In genomic region chr3:61392881-61393280, GRCm38 (mm10) we compare ENCODE assay signal across 25 mouse cellular contexts. TPM values are rescaled to one million over a fixed set of nuclear protein-coding genes. Genes with fewer than 3 reads are reported as not detected.
DNase-seq lines count a peak whose midpoint lies in the region; ATAC-seq and TF ChIP-seq lines count a peak whose summit lies in the region.
"Had no signal": no experiment of that assay in that cellular context is flagged by ENCODE, and none has a peak within 500 bp of the region (broad histone marks: within the 10 kb centered on the region; RNA-seq: fewer than 3 reads in every experiment).

No protein-coding gene starts in this region.

- H3K27me3 ChIP-seq in neural tube, embryonic 11.5 days (ENCODE audit: control insufficient read depth, insufficient read depth, low read length): no peaks in the 10 kb centered on the region
- H3K27me3 ChIP-seq in neural tube, embryonic 15.5 days (replicated peaks): no peaks in the 10 kb centered on the region
- no peaks in the 10 kb centered on the region for H3K27me3 ChIP-seq in liver, embryonic 16.5 days (ENCODE audit: control insufficient read depth, insufficient read depth, low read depth, low read length)
- H3K27me3 ChIP-seq: embryonic facial prominence, embryonic 12.5 days; hindbrain, embryonic 12.5 days; neural tube, embryonic 12.5 days; Patski had no signal

- H3K36me3 ChIP-seq in neural tube, embryonic 11.5 days (ENCODE audit: control insufficient read depth, insufficient read depth, low read length): no peaks in the 10 kb centered on the region
- H3K36me3 ChIP-seq in neural tube, embryonic 15.5 days: no peaks in the 10 kb centered on the region
- H3K36me3 ChIP-seq in liver, embryonic 16.5 days (ENCODE audit: control insufficient read depth, insufficient read depth): no peaks in the 10 kb centered on the region
- H3K36me3 ChIP-seq: embryonic facial prominence, embryonic 12.5 days; hindbrain, embryonic 12.5 days; limb, embryonic 10.5 days; neural tube, embryonic 12.5 days had no signal

- no peak overlapping the region for H3K4me2 ChIP-seq in neural tube, embryonic 11.5 days (ENCODE audit: low read depth)
- H3K4me2 ChIP-seq in neural tube, embryonic 15.5 days: no peak overlapping the region
- no peak overlapping the region for H3K4me2 ChIP-seq in liver, embryonic 16.5 days (ENCODE audit: low read depth, low read length)
- H3K4me2 ChIP-seq: embryonic facial prominence, embryonic 12.5 days; hindbrain, embryonic 12.5 days; lung, embryonic 14.5 days; neural tube, embryonic 12.5 days had no signal

- no peak overlapping the region for H3K27ac ChIP-seq in neural tube, embryonic 11.5 days (ENCODE audit: low read depth, low read length)
- H3K27ac ChIP-seq in neural tube, embryonic 15.5 days (replicated peaks): no peak overlapping the region
- H3K27ac ChIP-seq in liver, embryonic 16.5 days (ENCODE audit: low read length): no peak overlapping the region
- no peak overlapping the region for H3K27ac ChIP-seq in gastrocnemius, adult 2 months
- H3K27ac ChIP-seq: embryonic facial prominence, embryonic 12.5 days; hindbrain, embryonic 12.5 days; kidney, postnatal 0 days; layer of hippocampus, adult 2 months; left cerebral cortex, adult 2 months; limb, embryonic 10.5 days; neural tube, embryonic 12.5 days had no signal

- no peaks in the 10 kb centered on the region for H3K9me3 ChIP-seq in neural tube, embryonic 11.5 days (ENCODE audit: control insufficient read depth, low read length)
- H3K9me3 ChIP-seq in neural tube, embryonic 15.5 days (replicated peaks): no peaks in the 10 kb centered on the region
- no peaks in the 10 kb centered on the region for H3K9me3 ChIP-seq in liver, embryonic 16.5 days (replicated peaks; ENCODE audit: control insufficient read depth, low read length)
- H3K9me3 ChIP-seq: embryonic facial prominence, embryonic 12.5 days; hindbrain, embryonic 12.5 days; limb, embryonic 10.5 days; neural tube, embryonic 12.5 days had no signal

- no peak overlapping the region for H3K9ac ChIP-seq in neural tube, embryonic 11.5 days (ENCODE audit: low read length)
- no peak overlapping the region for H3K9ac ChIP-seq in neural tube, embryonic 15.5 days (replicated peaks)
- H3K9ac ChIP-seq in liver, embryonic 16.5 days (ENCODE audit: low read depth, low read length): no peak overlapping the region
- H3K9ac ChIP-seq: embryonic facial prominence, embryonic 12.5 days; hindbrain, embryonic 12.5 days; lung, embryonic 14.5 days; neural tube, embryonic 12.5 days had no signal

- WGBS in neural tube, embryonic 11.5 days: 65% methylated on average over 1 of the region's 1 CpGs
- WGBS in neural tube, embryonic 15.5 days: 43% methylated on average over 1 of the region's 1 CpGs
- 37% methylated on average over 1 of the region's 1 CpGs for WGBS in liver, embryonic 16.5 days (ENCODE audit: insufficient replicate concordance)

- DNase-seq in neural tube, embryonic 11.5 days (ENCODE audit: low spot score): no peak
- DNase-seq in gastrocnemius, adult 2 months: no peak
- no peak for DNase-seq in gastrocnemius, postnatal 10 days
- DNase-seq in cerebellum, adult 8-10 months: no peak
- no peak for DNase-seq in embryo, embryonic 9.5 days (ENCODE audit: extremely low spot score)
- DNase-seq: adrenal gland, postnatal 25 days; gastrocnemius, postnatal 14 days; lung, embryonic 14.5 days; lung, postnatal 4 days; right cerebral cortex, postnatal 14 days; thymus, postnatal 25 days had no signal

- H3K4me1 ChIP-seq in neural tube, embryonic 11.5 days (ENCODE audit: control insufficient read depth, insufficient read depth, low read length): no peaks in the 10 kb centered on the region
- H3K4me1 ChIP-seq in neural tube, embryonic 15.5 days: no peaks in the 10 kb centered on the region
- no peaks in the 10 kb centered on the region; the same call in 1 of the 2 replicates for H3K4me1 ChIP-seq in liver, embryonic 16.5 days (ENCODE audit: control insufficient read depth, low read depth, low read length)
- H3K4me1 ChIP-seq: embryonic facial prominence, embryonic 12.5 days; limb, embryonic 10.5 days; neural tube, embryonic 12.5 days had no signal

- ATAC-seq in neural tube, embryonic 11.5 days (ENCODE audit: insufficient read depth, low FRiP score, low TSS enrichment): 0 out of 2 replicates have a peak, but pooled peaks have one; percentile 32
- ATAC-seq in neural tube, embryonic 15.5 days (ENCODE audit: low FRiP score): no peak
- ATAC-seq in erythroid progenitor cell, adult 5-6 weeks (replicated peaks; ENCODE audit: low FRiP score, poor library complexity, severe bottlenecking): peak; percentile 87
- peak; percentile 79 for ATAC-seq in liver, embryonic 16.5 days (ENCODE audit: low read depth)
- ATAC-seq: Patski had no signal

- intact Hi-C loops in gastrocnemius, adult 2 months (cut with DNase I): no loop called here

- H3K4me3 ChIP-seq in neural tube, embryonic 11.5 days (ENCODE audit: low read depth, low read length): no peak overlapping the region
- H3K4me3 ChIP-seq in neural tube, embryonic 15.5 days (replicated peaks): no peak overlapping the region
- no peak overlapping the region for H3K4me3 ChIP-seq in liver, embryonic 16.5 days (ENCODE audit: low read depth, low read length)
- no peak overlapping the region for H3K4me3 ChIP-seq in gastrocnemius, adult 2 months
- H3K4me3 ChIP-seq: embryonic facial prominence, embryonic 12.5 days; hindbrain, embryonic 12.5 days; layer of hippocampus, adult 2 months; left cerebral cortex, adult 2 months; limb, embryonic 10.5 days; neural tube, embryonic 12.5 days had no signal

- TF ChIP-seq CTCF in gastrocnemius, adult 2 months (IDR thresholded peaks at IDR 0.05): no peak

RNA-seq across cellular contexts. Expression of gene B430305J03Rik, which starts 27.1 kb away (rescaled TPM):
- not detected in 2 replicates for polyA plus RNA-seq in neural tube, embryonic 11.5 days (2014; fragmentation: Nextera tagmentation; extraction: Ambion mirVana)
- polyA plus RNA-seq in neural tube, embryonic 15.5 days (2015; fragmentation: Nextera tagmentation; extraction: Ambion mirVana): not detected in 2 replicates
- total RNA-seq in erythroid progenitor cell, adult 5-6 weeks (2015; ENCODE audit: low replicate concordance): not detected in 2 replicates
- total RNA-seq in erythroid progenitor cell, adult 5-6 weeks (2017; ENCODE audit: low replicate concordance): 0.08 TPM in 1 of 2 replicates, not detected in the other
- not detected in 2 replicates for polyA plus RNA-seq in liver, embryonic 16.5 days (2015; fragmentation: Nextera tagmentation; extraction: Ambion mirVana)
- total RNA-seq in gastrocnemius, adult 2 months (2021): not detected
- total RNA-seq in gastrocnemius, postnatal 10 days (2021): under 1 TPM; 0.21 to 0.27 TPM
- polyA plus RNA-seq: embryonic facial prominence, embryonic 12.5 days; heart, postnatal 0 days; hindbrain, embryonic 12.5 days; intestine, embryonic 14.5 days; kidney, postnatal 0 days; limb, embryonic 10.5 days; lung, embryonic 14.5 days; midbrain, postnatal 0 days; neural tube, embryonic 12.5 days had no signal

RNA-seq across cellular contexts. Expression of gene Rap2b, which starts 31.4 kb away (rescaled TPM):
- 12.5 and 13.0 TPM in 2 replicates for polyA plus RNA-seq in neural tube, embryonic 11.5 days (2014; fragmentation: Nextera tagmentation; extraction: Ambion mirVana)
- polyA plus RNA-seq in neural tube, embryonic 15.5 days (2015; fragmentation: Nextera tagmentation; extraction: Ambion mirVana): 8.6 and 9.3 TPM in 2 replicates
- total RNA-seq in erythroid progenitor cell, adult 5-6 weeks (2015; ENCODE audit: low replicate concordance): 1.4 and 1.7 TPM in 2 replicates
- total RNA-seq in erythroid progenitor cell, adult 5-6 weeks (2017; ENCODE audit: low replicate concordance): 1.4 and 1.9 TPM in 2 replicates
- 1.9 and 2.0 TPM in 2 replicates for polyA plus RNA-seq in liver, embryonic 16.5 days (2015; fragmentation: Nextera tagmentation; extraction: Ambion mirVana)
- 1 to 10 TPM; 1.2 to 1.5 TPM for total RNA-seq in gastrocnemius, adult 2 months (2021)
- 1 to 10 TPM; 4.6 to 6.5 TPM for total RNA-seq in gastrocnemius, postnatal 10 days (2021)
